Mouse (Mus musculus): ENCODE results near the gene Cyp2u1.

The Cyp2u1 gene

DNA sequence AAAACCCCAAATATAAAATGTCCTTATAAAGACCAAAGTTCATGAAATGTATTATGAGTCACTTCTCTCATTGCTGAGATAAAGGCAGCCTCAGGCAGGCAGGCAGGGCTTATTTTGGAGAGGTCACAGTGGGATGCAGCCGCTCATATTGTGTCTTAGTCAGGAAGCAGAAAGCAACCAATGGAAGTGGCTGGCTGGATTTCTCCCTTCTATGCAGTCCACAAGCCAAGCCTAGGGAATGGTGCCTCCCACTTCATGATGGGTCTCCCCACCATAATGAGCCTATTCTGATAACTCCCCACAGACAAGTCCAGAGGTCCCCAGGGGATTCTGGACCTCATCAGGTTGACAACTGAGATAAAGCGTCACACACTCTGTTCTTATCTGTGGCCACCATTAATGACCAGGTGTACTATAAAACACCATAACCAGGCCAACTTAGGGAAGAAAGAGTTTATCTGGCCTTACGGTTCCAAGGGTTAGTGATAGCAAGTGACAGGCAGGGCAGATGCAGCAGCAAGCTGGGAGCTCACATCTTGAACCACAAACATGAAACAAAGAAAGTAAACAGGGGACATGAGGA lies 47.5 kb downstream of the Cyp2u1 start:
- DNase-seq (ENCODE audit: low spot score): no peak

- DNase-seq (ENCODE audit: low spot score): no peak
Observed at GRCm38 (mm10) chr3:131254991-131255390, 48.0 kb downstream of the Cyp2u1 start.

DNA sequence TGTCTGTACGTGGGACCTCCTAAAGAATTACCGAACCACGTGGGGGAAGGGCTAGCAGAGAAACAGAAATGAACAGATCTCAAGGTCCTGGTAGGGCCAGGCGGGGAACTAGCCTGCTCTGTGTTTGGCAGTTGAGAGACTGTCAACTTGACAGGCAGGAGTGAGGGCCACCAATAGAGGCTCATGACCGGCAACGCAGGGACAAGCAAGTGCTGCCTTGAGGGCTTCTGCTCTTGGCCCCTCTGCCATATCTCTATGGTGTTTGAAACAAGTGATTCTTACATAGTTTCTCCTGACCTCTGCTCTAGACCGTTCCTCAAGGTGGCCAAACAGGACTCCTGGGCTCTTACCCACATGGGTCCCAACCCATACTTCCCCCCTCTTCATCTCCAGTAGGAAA lies 51.4 kb downstream of the Cyp2u1 start:
- DNase-seq (ENCODE audit: low spot score): no peak

- no peak for DNase-seq (ENCODE audit: low spot score)
Observed at GRCm38 (mm10) chr3:131250978-131251377, 52.0 kb downstream of the Cyp2u1 start.

- no peak for DNase-seq (ENCODE audit: low spot score)
Observed at GRCm38 (mm10) chr3:131250283-131250682, 52.7 kb downstream of the Cyp2u1 start.

- DNase-seq (ENCODE audit: low spot score): no peak
Observed at GRCm38 (mm10) chr3:131248444-131248843, 54.6 kb downstream of the Cyp2u1 start.

GRCm38 (mm10) chr3:131247851-131248250 lies 55.2 kb downstream of the Cyp2u1 start:
- DNase-seq (ENCODE audit: low spot score): no peak

GRCm38 (mm10) chr3:131247447-131247846 lies 55.6 kb downstream of the Cyp2u1 start:
- DNase-seq (ENCODE audit: low spot score): no peak

- DNase-seq (ENCODE audit: low spot score): no peak
Observed at GRCm38 (mm10) chr3:131246579-131247046, 56.4 kb downstream of the Cyp2u1 start.

DNA sequence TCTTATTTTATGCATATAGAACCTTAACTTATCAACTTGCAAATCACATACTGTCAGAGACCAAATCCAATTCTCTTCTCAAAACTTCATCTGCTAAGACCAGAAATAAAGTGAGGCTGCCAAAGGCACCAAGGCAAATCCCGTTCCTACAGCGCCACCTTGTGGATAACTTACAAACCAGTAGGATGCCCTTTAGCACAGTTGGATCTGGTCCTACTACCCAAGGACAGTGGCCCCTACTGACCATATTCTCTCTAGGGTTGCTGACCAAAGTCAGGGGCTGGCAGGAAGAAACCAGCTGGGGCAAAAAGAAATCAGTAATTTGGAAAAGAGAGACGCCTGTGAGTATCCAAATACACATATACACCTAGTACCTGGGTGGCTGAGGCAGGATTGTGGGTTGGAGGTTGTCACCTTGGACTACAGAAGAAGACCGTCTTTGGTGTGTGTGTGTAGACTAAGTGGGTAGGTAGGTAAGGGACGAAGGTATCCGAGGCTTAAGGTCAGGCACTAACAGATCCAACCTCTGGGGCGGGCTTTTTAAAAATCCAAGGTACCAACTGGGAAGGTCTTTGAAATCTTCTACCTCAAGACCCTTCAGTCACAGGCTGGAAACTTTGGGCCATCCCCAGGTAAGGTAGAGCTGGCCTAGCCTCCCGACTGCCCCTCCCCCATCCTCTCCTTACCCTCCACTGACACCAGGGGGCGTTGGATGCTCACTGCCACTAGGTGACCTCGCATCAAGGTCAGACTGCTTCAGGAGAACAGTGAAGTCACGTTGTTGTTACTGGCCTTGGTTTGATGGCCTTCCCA lies 57.1 kb downstream of the Cyp2u1 start:
- no peak for DNase-seq (ENCODE audit: low spot score)

Data from urinary bladder, postnatal 10 days (tissue).